Mouse (Mus musculus) cerebellum, postnatal 36 days (tissue): ENCODE data around the gene Eps15.
"Not testable (repeated sequence)": the region's sequence is repeated elsewhere in the genome, so short reads cannot be mapped to it uniquely, and the experiment has no call there.

ENCODE experiments used
- DNase-seq, 2 experiments: peaks; one replicate each; pipeline ENCODE4 v3.0.0; 2021 to 2022; ENCODE audit warnings: mixed read lengths in 2 of 2

The Eps15 gene

GRCm38 (mm10) chr4:109404908-109405307, 124.8 kb downstream of the Eps15 start:
- not testable (repeated sequence) for DNase-seq

GRCm38 (mm10) chr4:109405415-109405814, 125.3 kb downstream of the Eps15 start:
- DNase-seq, result no peak

GRCm38 (mm10) chr4:109406054-109406485, 126.0 kb downstream of the Eps15 start:
- peak; percentile 47 to 54 for DNase-seq

- DNase-seq, result peak; percentile 70
Observed at GRCm38 (mm10) chr4:109406486-109407175, 126.6 kb downstream of the Eps15 start, which contains the start of gene Ttc39a. Gene Ttc39a (plus strand): TSS chr4:109406623.

- DNase-seq, result no peak
Observed at GRCm38 (mm10) chr4:109407176-109407520, 127.1 kb downstream of the Eps15 start.

GRCm38 (mm10) chr4:109407701-109408485, 127.8 kb downstream of the Eps15 start:
- DNase-seq, result peak; percentile 37 to 38

- no peak for DNase-seq
Observed at GRCm38 (mm10) chr4:109410681-109411376, 130.8 kb downstream of the Eps15 start.

- DNase-seq, result no peak
Observed at GRCm38 (mm10) chr4:109411377-109411967, 131.4 kb downstream of the Eps15 start.

- DNase-seq, result no peak
Observed at GRCm38 (mm10) chr4:109412233-109412632, 132.2 kb downstream of the Eps15 start.

GRCm38 (mm10) chr4:109417998-109418397, 137.9 kb downstream of the Eps15 start:
- DNase-seq, result no peak

GRCm38 (mm10) chr4:109419017-109419416, 138.9 kb downstream of the Eps15 start:
- no peak for DNase-seq

GRCm38 (mm10) chr4:109419563-109419962, 139.5 kb downstream of the Eps15 start:
- no peak for DNase-seq

GRCm38 (mm10) chr4:109420138-109420795, 140.2 kb downstream of the Eps15 start:
- DNase-seq, result no peak

- DNase-seq, result no peak
Observed at GRCm38 (mm10) chr4:109421608-109422007, 141.5 kb downstream of the Eps15 start.

GRCm38 (mm10) chr4:109422436-109422835, 142.4 kb downstream of the Eps15 start:
- DNase-seq, result no peak

GRCm38 (mm10) chr4:109423438-109423837, 143.4 kb downstream of the Eps15 start:
- DNase-seq, result no peak

- DNase-seq, result no peak
Observed at GRCm38 (mm10) chr4:109427058-109427457, 147.0 kb downstream of the Eps15 start.

GRCm38 (mm10) chr4:109430250-109430649, 150.2 kb downstream of the Eps15 start:
- DNase-seq, result no peak

- peak; percentile 48 to 60 for DNase-seq
Observed at GRCm38 (mm10) chr4:109430854-109431253, 150.8 kb downstream of the Eps15 start.

GRCm38 (mm10) chr4:109432668-109433375, 152.8 kb downstream of the Eps15 start:
- no peak for DNase-seq

- peak; percentile 35 to 50 for DNase-seq
Observed at GRCm38 (mm10) chr4:109433641-109434040, 153.6 kb downstream of the Eps15 start.

GRCm38 (mm10) chr4:109434256-109434655, 154.2 kb downstream of the Eps15 start:
- DNase-seq, result no peak
